Mouse (Mus musculus) neutrophil, adult 83 days (primary cell): Measurements from ENCODE around the gene Josd1. TPM values are rescaled to one million over a fixed set of nuclear protein-coding genes. Genes with fewer than 3 reads are reported as not detected.

Experiments
- total RNA-seq, 2 experiments: library from RNA; stranded (reverse); gene quantifications; one replicate each; pipeline ENCODE4 v1.2.4; 2023

Josd1 gene
- total RNA-seq: 10 to 100 TPM; 21.3 to 22.0 TPM

DNA sequence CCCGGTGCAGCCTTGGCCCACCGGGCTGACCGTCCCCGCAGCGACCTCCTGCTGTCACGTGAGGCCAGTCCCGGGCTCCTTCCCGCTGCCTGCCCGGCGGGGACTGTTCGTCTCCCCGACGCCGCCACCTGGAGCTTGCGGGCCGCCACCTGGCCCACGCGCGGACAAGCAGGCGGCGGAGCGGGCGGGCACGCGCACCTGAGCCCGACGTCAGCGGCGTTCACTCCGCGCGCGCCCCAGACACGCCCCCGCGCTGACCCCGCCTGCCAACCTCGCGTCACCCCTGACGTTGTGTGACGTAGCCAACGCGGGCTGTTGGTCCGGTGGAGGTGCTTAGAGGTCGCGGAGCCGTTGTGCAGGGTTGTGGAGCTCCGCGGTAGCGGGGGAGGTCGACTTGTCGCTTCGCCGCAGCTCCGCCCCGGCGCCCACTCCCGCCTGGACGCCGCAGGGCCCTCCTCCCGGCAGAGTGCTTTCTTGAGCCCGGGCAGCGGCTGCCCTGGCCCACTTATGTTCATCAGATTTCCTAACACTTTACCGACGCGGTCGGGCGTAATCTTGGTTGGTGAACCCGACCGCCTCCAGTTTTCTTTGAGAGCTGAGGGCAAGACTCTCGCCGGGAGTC is at the start of gene Josd1:
Josd1 (minus strand) TSS at position 274 of the 622 bp plus-strand sequence.

DNA sequence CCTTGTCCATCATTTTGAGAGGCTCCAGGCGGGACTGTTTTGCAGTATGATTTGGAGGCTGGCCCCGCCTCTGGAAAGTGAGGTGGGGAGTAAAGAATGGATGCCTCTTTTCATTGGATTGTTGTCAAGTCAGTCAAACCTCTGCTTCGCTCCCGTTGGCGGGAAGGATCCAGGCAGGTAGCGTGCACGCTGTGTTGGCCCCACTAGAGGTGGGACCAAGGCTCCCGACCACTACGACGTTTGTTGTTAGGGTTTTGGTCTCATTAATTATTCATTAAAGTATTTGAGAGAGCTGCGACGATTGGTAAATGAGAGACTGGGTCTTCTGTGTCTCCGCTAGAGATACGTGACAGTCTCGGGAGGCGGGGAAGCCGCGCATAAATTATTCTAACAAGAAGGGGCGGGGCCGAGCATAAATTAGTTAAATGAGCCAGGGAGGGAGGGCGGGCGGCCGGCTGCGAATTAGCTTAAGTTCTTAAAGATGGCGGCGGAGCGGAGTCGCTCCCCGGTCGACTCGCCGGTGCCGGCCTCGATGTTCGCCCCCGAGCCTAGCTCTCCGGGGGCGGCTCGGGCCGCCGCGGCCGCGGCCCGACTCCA is 2.8 kb upstream of the Josd1 start, which contains the start of gene Gtpbp1:
Gtpbp1 (plus strand) TSS at position 420 of the 597 bp plus-strand sequence.

DNA sequence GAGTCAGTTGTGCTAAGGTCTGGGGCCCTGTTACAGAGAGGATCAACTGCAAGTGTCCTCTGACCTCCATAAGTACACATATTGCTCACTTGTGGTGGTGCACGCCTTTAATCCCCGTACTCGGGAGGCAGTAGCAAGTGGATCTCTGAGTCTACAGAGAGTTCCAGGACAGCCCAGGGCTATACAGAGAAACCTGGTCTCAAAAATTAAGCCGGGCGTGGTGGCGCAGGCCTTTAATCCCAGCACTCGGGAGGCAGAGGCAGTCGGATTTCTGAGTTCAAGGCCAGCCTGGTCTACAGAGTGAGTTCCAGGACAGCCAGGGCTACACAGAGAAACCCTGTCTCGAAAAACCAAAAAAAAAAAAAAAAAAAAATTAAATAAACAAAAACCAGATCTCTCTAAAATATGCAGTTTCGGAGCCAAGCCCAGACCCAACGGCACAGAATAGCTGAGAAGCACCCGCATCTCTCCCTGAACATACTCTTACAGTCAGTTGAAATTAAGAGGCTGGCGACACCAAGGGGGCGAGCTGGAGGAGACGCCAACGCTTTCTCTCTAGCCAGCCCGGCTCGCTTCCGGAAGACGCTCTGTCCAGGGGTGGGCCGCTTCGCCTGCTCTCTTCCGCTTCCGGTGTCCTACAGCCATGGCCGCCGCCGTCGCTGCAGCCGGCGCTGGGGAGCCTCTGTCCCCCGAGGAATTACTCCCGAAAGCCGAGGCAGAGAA is 17.3 kb downstream of the Josd1 start, which contains the start of gene Tomm22:
Tomm22 (plus strand) TSS at position 613 of the 723 bp plus-strand sequence.

DNA sequence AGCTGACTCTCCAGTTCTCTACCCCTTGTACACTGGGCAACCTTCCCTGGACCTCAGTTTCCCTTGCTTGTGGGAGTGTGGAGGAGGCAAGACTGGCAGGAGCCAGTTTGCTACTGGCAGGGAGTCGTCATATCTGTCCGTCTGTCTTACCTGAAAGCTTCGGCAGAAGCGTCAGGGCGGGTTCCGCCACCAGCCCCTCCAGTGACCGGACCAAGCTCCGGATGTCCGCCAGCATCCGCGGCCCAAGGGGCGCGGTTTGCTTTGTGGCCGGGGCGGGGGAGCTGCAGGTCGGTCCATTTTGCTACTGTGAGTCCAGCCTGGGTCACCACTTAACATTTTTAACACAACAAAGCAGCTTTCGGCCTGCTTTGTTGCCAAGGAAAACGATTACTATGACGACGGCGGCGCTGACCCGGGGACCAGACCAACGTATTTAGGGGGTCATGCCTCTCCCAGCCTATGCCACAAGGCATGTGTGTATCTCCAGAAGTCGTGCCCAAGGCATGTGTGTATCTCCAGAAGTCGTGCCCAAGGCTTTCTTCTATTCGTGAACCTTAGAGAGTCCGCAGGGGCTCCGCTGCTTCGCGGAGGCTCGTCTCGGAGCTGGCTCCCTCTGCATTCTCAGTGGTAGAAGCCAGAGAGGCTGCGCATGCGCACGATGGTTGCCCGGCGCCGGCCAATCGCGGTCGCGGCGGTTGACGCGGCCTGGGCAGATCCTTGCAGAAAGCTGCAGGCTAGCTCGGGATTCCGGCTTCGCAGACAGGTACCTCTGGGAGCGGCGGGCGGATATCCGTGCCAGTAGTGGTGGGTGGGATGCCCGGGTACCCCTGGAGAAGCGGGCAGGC is 29.0 kb downstream of the Josd1 start, which contains the start of the genes Fam227a and Cby1:
Fam227a (minus strand) TSS at position 426 of the 845 bp plus-strand sequence.
Cby1 (plus strand) TSS at position 669 of the 845 bp plus-strand sequence.

Other genes starting within 250 kb of the Josd1 start
- gene Csnk1e, start 232.4 kb downstream of the Josd1 start, total RNA-seq: 10 to 100 TPM; 69.8 to 90.0 TPM
- not detected for gene Kcnj4, start 182.7 kb downstream of the Josd1 start, total RNA-seq
- gene Kdelr3, start 171.5 kb downstream of the Josd1 start, total RNA-seq: under 1 TPM in 1 of 2 experiments, not detected in 1; 0.72 TPM
- 100 to 1,000 TPM; 166 to 169 TPM for gene Ddx17, start 141.2 kb downstream of the Josd1 start, total RNA-seq
- 1 to 10 TPM; 2.0 to 2.7 TPM for gene Dmc1, start 82.8 kb downstream of the Josd1 start, total RNA-seq
- 1 to 10 TPM; 2.1 to 4.1 TPM for gene Fam227a, start 29.0 kb downstream of the Josd1 start, total RNA-seq
- gene Cby1, start 28.7 kb downstream of the Josd1 start, total RNA-seq: 10 to 100 TPM; 23.4 to 26.9 TPM
- gene Tomm22, start 17.1 kb downstream of the Josd1 start, total RNA-seq: 10 to 100 TPM; 91.1 to 98.5 TPM
- 10 to 100 TPM; 86.6 to 97.8 TPM for gene Gtpbp1, start 2.9 kb upstream of the Josd1 start, total RNA-seq
- gene Sun2, start 54.6 kb upstream of the Josd1 start, total RNA-seq: 100 to 1,000 TPM; 537 to 557 TPM
- gene Dnal4, start 89.9 kb upstream of the Josd1 start, total RNA-seq: 1 to 10 TPM; 8.2 to 9.7 TPM
- gene Nptxr, start 116.8 kb upstream of the Josd1 start, total RNA-seq: under 1 TPM; 0.13 to 0.20 TPM
- under 1 TPM in 1 of 2 experiments, not detected in 1; 0.71 TPM for gene Npcd, start 146.3 kb upstream of the Josd1 start, total RNA-seq
- gene Cbx6, start 146.8 kb upstream of the Josd1 start, total RNA-seq: 1 to 10 TPM; 6.3 to 8.4 TPM
- gene Apobec3, start 203.7 kb upstream of the Josd1 start, total RNA-seq: 10 to 100 TPM; 57.1 to 72.6 TPM